Mouse (Mus musculus) brain, embryonic 14.5 days (tissue): ENCODE results near the gene Xpc.

Source experiments
- CTCF ChIP-seq: fragments of 200-500 bp; IDR thresholded peaks from 2 replicates; pipeline ENCODE4 v1.5.1; 2012; ENCODE audit warnings: inconsistent platforms, mild to moderate bottlenecking, moderate library complexity, borderline replicate concordance; ENCODE audit not compliant: insufficient read depth, insufficient read length; ENCODE audit errors: extremely low read depth
- POLR2A ChIP-seq: fragments of 200-500 bp; IDR thresholded peaks from 2 replicates; pipeline ENCODE4 v1.6.1; 2012; ENCODE audit warnings: mild to moderate bottlenecking, inconsistent platforms, borderline replicate concordance; ENCODE audit not compliant: poor library complexity, insufficient read depth, insufficient read length, severe bottlenecking; ENCODE audit errors: extremely low read depth

- TF ChIP-seq POLR2A (no peak), CTCF (no peak)
Observed at GRCm38 (mm10) chr6:91510211-91510610, 5.5 kb downstream of the Xpc start.
